Mouse (Mus musculus) lung, postnatal 0 days (tissue): ENCODE data around the gene Pim3. TPM values are rescaled to one million over a fixed set of nuclear protein-coding genes. Genes with fewer than 3 reads are reported as not detected.

Experiments used
- ATAC-seq: fragments of 200-750 bp; cut with Nextera tagmentation; 2 replicates; pipeline ENCODE4 v1.8.0; 2017; ENCODE audit warnings: moderate library complexity
- DNase-seq: peaks from one replicate; pipeline ENCODE4 v3.0.0-alpha.2; 2016; ENCODE audit warnings: low spot score
- H3K27ac ChIP-seq: fragments of 300-500 bp; sonication (generic); 2 replicates; pipeline ENCODE4 v1.5.1; 2014; ENCODE audit warnings: antibody characterized with exemption, mild to moderate bottlenecking, low read length, mixed read lengths
- H3K27me3 ChIP-seq: fragments of 300-500 bp; sonication (generic); replicated peaks from 2 replicates; pipeline ENCODE4 v1.6.1; 2014; ENCODE audit warnings: low read length, mixed read lengths; ENCODE audit not compliant: insufficient read depth
- H3K36me3 ChIP-seq: fragments of 300-500 bp; sonication (generic); 2 replicates; pipeline ENCODE4 v1.6.1; 2014; ENCODE audit warnings: low read length, mixed read lengths; ENCODE audit not compliant: insufficient read depth
- H3K4me1 ChIP-seq: fragments of 300-500 bp; sonication (generic); 2 replicates; pipeline ENCODE4 v1.6.1; 2014; ENCODE audit warnings: antibody characterized with exemption, low read depth, low read length, mixed read lengths; ENCODE audit not compliant: insufficient read depth
- H3K4me2 ChIP-seq: fragments of 300-500 bp; sonication (generic); replicated peaks from 2 replicates; pipeline ENCODE4 v1.6.1; 2014; ENCODE audit warnings: low read depth, mild to moderate bottlenecking, low read length, moderate library complexity, mixed read lengths
- H3K4me3 ChIP-seq: fragments of 300-500 bp; sonication (generic); 2 replicates; pipeline ENCODE4 v1.5.1; 2014; ENCODE audit warnings: low read depth, low read length
- H3K9ac ChIP-seq: fragments of 300-500 bp; sonication (generic); replicated peaks from 2 replicates; pipeline ENCODE4 v1.6.1; 2014; ENCODE audit warnings: low read depth, mild to moderate bottlenecking
- H3K9me3 ChIP-seq: fragments of 300-500 bp; sonication (generic); 2 replicates; pipeline ENCODE4 v1.6.1; 2016; ENCODE audit warnings: low read length, mixed read lengths
- CTCF ChIP-seq: IDR thresholded peaks from 2 replicates; pipeline ENCODE4 v1.5.1; 2016; ENCODE audit warnings: antibody characterized with exemption, mild to moderate bottlenecking
- EP300 ChIP-seq: IDR thresholded peaks from 2 replicates; pipeline ENCODE4 v1.6.1; 2016; ENCODE audit warnings: antibody characterized with exemption, mild to moderate bottlenecking, control low read depth
- WGBS: fragments of 180-500 bp; shearing (Covaris S2); extraction: QIAGEN DNeasy Blood & Tissue Kit; methylation state at CpG from one replicate; pipeline ENCODE4 v1.1.7; 2014; 5-methylcytosine and 5-hydroxymethylcytosine counted together
- polyA plus RNA-seq: library from polyadenylated mRNA; unstranded; fragments of >200 nt; fragmentation: Nextera tagmentation; extraction: Ambion mirVana; gene quantifications from 2 replicates; pipeline ENCODE4 v1.2.1, GENCODE M21; 2015

The Pim3 gene
- polyA plus RNA-seq, 1 experiment from 2014 or later, result 69.6 TPM

- Histone ChIP-seq H3K27me3 (no peaks in the 10 kb centered on the region), H3K4me2 (no peak overlapping the region), H3K27ac (no peak overlapping the region), H3K9ac (no peak overlapping the region), H3K4me3 (no peak overlapping the region), H3K4me1 (no peaks in the 10 kb centered on the region; the same call in 1 of the 2 replicates), H3K36me3 (peaks cover 20% of the 10 kb centered on the region; the same call in 1 of the 2 replicates), H3K9me3 (no peaks in the 10 kb centered on the region)
- ATAC-seq (peak; percentile 69), DNase-seq (peak; percentile 61)
- TF ChIP-seq CTCF (peak; percentile 77), EP300 (no peak)
- 21% methylated on average over 9 of the region's 9 CpGs for WGBS
Observed at GRCm38 (mm10) chr15:88827991-88828799, 33.8 kb upstream of the Pim3 start.

GRCm38 (mm10) chr15:88828800-88829705, 32.9 kb upstream of the Pim3 start:
- peak; percentile 94 for ATAC-seq
- TF ChIP-seq CTCF (peak; percentile 88), EP300 (no peak)
- 50% methylated on average over 16 of the region's 17 CpGs for WGBS
- DNase-seq, result peak; percentile 89
- Histone ChIP-seq H3K4me3 (no peak overlapping the region), H3K4me2 (no peak overlapping the region), H3K4me1 (no peaks in the 10 kb centered on the region; the same call in 1 of the 2 replicates), H3K9me3 (no peaks in the 10 kb centered on the region), H3K27ac (no peak overlapping the region), H3K9ac (no peak overlapping the region), H3K27me3 (no peaks in the 10 kb centered on the region), H3K36me3 (peaks cover 12% of the 10 kb centered on the region; the same call in 1 of the 2 replicates)

- Histone ChIP-seq H3K4me1 (no peaks in the 10 kb centered on the region; the same call in 1 of the 2 replicates), H3K9ac (no peak overlapping the region), H3K4me3 (no peak overlapping the region), H3K4me2 (no peak overlapping the region), H3K36me3 (0 out of 2 replicates have a peak, but pooled peaks cover 5% of the 10 kb centered on the region), H3K27me3 (no peaks in the 10 kb centered on the region), H3K27ac (no peak overlapping the region), H3K9me3 (no peaks in the 10 kb centered on the region)
- WGBS, result 73% methylated on average over 6 of the region's 6 CpGs
- DNase-seq, result no peak
- no peak for ATAC-seq
- no peak for TF ChIP-seq CTCF
- TF ChIP-seq EP300, result no peak
Observed at GRCm38 (mm10) chr15:88829791-88830440, 32.1 kb upstream of the Pim3 start.

- TF ChIP-seq EP300, result no peak
- no peak for TF ChIP-seq CTCF
- Histone ChIP-seq H3K9me3 (no peaks in the 10 kb centered on the region), H3K4me3 (no peak overlapping the region), H3K27ac (no peak overlapping the region), H3K27me3 (no peaks in the 10 kb centered on the region), H3K4me2 (no peak overlapping the region), H3K4me1 (no peaks in the 10 kb centered on the region; the same call in 1 of the 2 replicates), H3K9ac (no peak overlapping the region), H3K36me3 (0 out of 2 replicates have a peak, but pooled peaks cover 5% of the 10 kb centered on the region)
- DNase-seq, result no peak
- 81% methylated on average over 5 of the region's 5 CpGs for WGBS
- ATAC-seq, result no peak
Observed at GRCm38 (mm10) chr15:88830696-88831095, 31.3 kb upstream of the Pim3 start.

- H3K27ac ChIP-seq, result peak overlapping the region; percentile 71
- H3K4me2 ChIP-seq, result no peak overlapping the region
- ATAC-seq (peak; percentile 62), DNase-seq (peak; percentile 83)
- H3K9ac ChIP-seq, result no peak overlapping the region
- no peaks in the 10 kb centered on the region; the same call in 1 of the 2 replicates for H3K4me1 ChIP-seq
- H3K4me3 ChIP-seq, result no peak overlapping the region
- no peaks in the 10 kb centered on the region for H3K9me3 ChIP-seq
- H3K27me3 ChIP-seq, result no peaks in the 10 kb centered on the region
- H3K36me3 ChIP-seq, result 0 out of 2 replicates have a peak, but pooled peaks cover 5% of the 10 kb centered on the region
- no peak for TF ChIP-seq CTCF
- TF ChIP-seq EP300, result peak; percentile 92
- WGBS, result 40% methylated on average over 5 of the region's 5 CpGs
Observed at GRCm38 (mm10) chr15:88831482-88831881, 30.5 kb upstream of the Pim3 start.

GRCm38 (mm10) chr15:88832536-88832935, 29.4 kb upstream of the Pim3 start:
- ATAC-seq, result no peak
- Histone ChIP-seq H3K4me3 (no peak overlapping the region), H3K27ac (no peak overlapping the region), H3K9me3 (no peaks in the 10 kb centered on the region), H3K4me1 (no peaks in the 10 kb centered on the region; the same call in 1 of the 2 replicates), H3K27me3 (no peaks in the 10 kb centered on the region), H3K9ac (no peak overlapping the region), H3K4me2 (no peak overlapping the region), H3K36me3 (no peaks in the 10 kb centered on the region)
- no peak for DNase-seq
- WGBS, result 56% methylated on average over 9 of the region's 9 CpGs
- TF ChIP-seq EP300, result no peak
- no peak for TF ChIP-seq CTCF
